Mouse (Mus musculus): Measurements from ENCODE around the gene Slc32a1. TPM values are rescaled to one million over a fixed set of nuclear protein-coding genes. Genes with fewer than 3 reads are reported as not detected.

Gene Slc32a1
- 0.16 to 0.24 TPM in 2 of 4 replicates, not detected in the others for total RNA-seq (2023; ENCODE audit: inconsistent age)

DNA sequence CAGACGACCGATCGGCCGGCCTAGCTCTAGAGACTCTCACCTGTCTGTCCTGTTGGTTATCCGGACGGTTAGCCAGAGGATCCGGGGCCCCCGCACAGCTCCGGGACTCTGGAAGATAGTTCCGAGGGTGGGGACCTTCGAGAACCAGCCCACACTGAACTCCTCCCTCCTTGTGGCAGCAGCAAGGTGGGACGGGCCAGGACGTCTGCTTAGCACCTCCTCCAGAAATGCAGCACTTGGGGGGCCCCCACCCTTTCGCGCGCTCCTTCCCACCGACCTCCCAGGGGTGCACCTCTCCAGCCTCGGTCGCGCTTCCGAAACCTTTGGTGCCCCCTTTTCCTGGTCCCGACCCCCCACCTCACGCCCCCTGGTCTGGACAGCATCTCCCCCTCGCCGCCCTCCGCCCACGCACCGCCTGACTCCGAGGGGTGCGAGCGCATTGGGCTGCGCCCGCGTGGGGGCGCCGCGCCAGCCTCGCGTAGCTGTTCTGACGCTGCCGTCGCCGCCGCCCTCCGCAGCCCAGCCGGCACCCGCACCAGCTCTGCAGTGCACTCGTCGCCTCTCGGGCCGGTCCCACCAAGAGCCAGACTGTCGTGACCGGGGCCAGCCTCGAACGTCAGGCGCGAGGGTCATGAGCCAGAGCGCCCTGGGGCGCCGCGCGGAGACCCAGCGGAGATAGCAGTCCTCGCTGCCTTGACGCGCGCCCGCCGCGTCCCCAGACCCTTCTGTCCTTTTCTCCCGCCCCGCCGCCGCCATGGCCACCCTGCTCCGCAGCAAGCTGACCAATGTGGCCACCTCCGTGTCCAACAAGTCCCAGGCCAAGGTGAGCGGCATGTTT lies at the start of gene Slc32a1:
Gene Slc32a1, plus strand, starts transcription at position 280 of the 838 bp plus-strand sequence.

DNA sequence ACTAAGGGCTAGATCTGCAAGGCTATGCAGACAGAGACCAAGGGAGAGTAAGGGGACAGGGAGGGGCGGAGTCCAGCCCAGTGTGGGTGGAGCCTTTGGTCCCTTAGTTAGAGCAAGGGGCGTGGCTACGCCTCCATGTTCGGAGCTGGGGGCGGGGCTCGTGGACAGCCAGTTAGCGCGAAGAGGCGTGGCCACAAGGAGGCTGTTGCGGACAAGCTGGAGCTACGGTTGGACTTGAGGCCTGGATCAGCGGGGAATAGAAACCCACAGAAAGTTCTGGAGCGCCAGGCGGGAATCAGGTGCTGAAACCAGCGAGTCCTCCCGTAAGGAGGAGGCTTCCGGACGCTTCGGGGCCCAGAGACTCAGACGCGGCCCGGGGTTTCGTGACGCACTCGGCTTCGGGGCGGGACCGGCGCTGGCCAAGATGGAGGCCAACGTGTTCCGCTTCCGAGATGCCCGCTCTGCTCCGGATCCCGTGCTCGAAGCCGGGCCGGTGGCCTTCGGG lies 14.2 kb downstream of the Slc32a1 start, which contains the start of gene Actr5:
Gene Actr5, plus strand, starts transcription at position 171 of the 505 bp plus-strand sequence.

DNA sequence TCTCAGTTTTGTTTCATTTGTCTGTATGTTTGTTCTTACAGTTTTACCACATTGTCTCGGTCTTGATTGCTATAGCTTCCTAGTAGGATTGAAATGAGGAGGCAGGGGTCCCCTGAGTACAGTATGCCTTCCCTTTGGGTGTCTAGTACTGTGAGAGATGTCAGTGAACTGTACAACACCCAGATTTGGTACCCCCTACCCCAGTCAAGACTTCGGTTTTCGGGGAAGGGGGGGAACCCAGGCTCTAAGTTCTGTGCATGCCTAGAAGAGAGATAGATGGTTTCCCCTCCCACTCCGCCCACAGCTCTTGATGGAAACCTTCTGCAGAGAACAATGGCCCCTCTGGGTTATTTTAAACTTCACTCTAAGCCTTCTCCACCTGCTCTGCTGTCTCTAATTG lies 54.5 kb downstream of the Slc32a1 start, which contains the start of gene Ppp1r16b:
Gene Ppp1r16b, plus strand, starts transcription at position 301 of the 400 bp plus-strand sequence.

Other genes starting within 250 kb of the Slc32a1 start
- not detected in 4 replicates for gene Snhg11, start 235.1 kb upstream of the Slc32a1 start, total RNA-seq (2023; ENCODE audit: inconsistent age)
- 70.1 to 80.7 TPM (median 73.8 TPM) in 4 replicates for gene Ralgapb, start 200.9 kb upstream of the Slc32a1 start, total RNA-seq (2023; ENCODE audit: inconsistent age)
- 1.4 to 1.5 TPM in 2 of 4 replicates, not detected in the others for gene Adig, start 108.2 kb upstream of the Slc32a1 start, total RNA-seq (2023; ENCODE audit: inconsistent age)
- gene Arhgap40, start 98.0 kb upstream of the Slc32a1 start, total RNA-seq (2023; ENCODE audit: inconsistent age): not detected in 4 replicates
- gene Actr5, start 14.1 kb downstream of the Slc32a1 start, total RNA-seq (2023; ENCODE audit: inconsistent age): 45.1 to 50.6 TPM (median 47.1 TPM) in 4 replicates
- 190 to 224 TPM (median 200 TPM) in 4 replicates for gene Ppp1r16b, start 54.6 kb downstream of the Slc32a1 start, total RNA-seq (2023; ENCODE audit: inconsistent age)
- 1.3 to 2.4 TPM (median 2.0 TPM) in 4 replicates for gene Fam83d, start 157.3 kb downstream of the Slc32a1 start, total RNA-seq (2023; ENCODE audit: inconsistent age)
- 29.6 to 32.9 TPM (median 30.9 TPM) in 4 replicates for gene Dhx35, start 184.0 kb downstream of the Slc32a1 start, total RNA-seq (2023; ENCODE audit: inconsistent age)

All from B cell, adult (primary cell).